Mouse (Mus musculus) heart, embryonic 15.5 days (tissue): ENCODE measurements around the gene Ddx42. TPM values are rescaled to one million over a fixed set of nuclear protein-coding genes. Genes with fewer than 3 reads are reported as not detected.
A peak's percentile ranks its signal among the peaks of the same experiment; 100 is the strongest.

Experiments
- ATAC-seq: fragments of 200-750 bp; cut with Nextera tagmentation; replicated peaks from 2 replicates; pipeline ENCODE4 v1.8.0; 2017; ENCODE audit warnings: low read depth, moderate TSS enrichment; ENCODE audit not compliant: insufficient number of reproducible peaks, insufficient read depth, low FRiP score
- H3K27ac ChIP-seq: fragments of 300-500 bp; sonication (generic); 2 replicates; pipeline ENCODE4 v1.5.1; 2015; ENCODE audit warnings: mild to moderate bottlenecking, inconsistent platforms
- H3K27me3 ChIP-seq: fragments of 300-500 bp; sonication (generic); 2 replicates; pipeline ENCODE4 v1.6.1; 2015; ENCODE audit warnings: inconsistent platforms
- H3K36me3 ChIP-seq: fragments of 300-500 bp; sonication (generic); 2 replicates; pipeline ENCODE4 v1.6.1; 2015; ENCODE audit warnings: mild to moderate bottlenecking, inconsistent platforms
- H3K4me1 ChIP-seq: fragments of 300-500 bp; sonication (generic); replicated peaks from 2 replicates; pipeline ENCODE4 v1.6.1; 2015; ENCODE audit warnings: inconsistent platforms
- H3K4me2 ChIP-seq: fragments of 300-500 bp; sonication (generic); 2 replicates; pipeline ENCODE4 v1.6.1; 2015; ENCODE audit warnings: inconsistent platforms, mild to moderate bottlenecking, moderate library complexity
- H3K4me3 ChIP-seq: fragments of 300-500 bp; sonication (generic); 2 replicates; pipeline ENCODE4 v1.5.1; 2015; ENCODE audit warnings: mild to moderate bottlenecking, inconsistent platforms
- H3K9ac ChIP-seq: fragments of 300-500 bp; sonication (generic); 2 replicates; pipeline ENCODE4 v1.6.1; 2015; ENCODE audit warnings: mild to moderate bottlenecking, inconsistent platforms
- H3K9me3 ChIP-seq: fragments of 300-500 bp; sonication (generic); replicated peaks from 2 replicates; pipeline ENCODE4 v1.6.1; 2016; ENCODE audit warnings: inconsistent platforms
- WGBS: fragments of 180-500 bp; shearing (Covaris S2); methylation state at CpG from one replicate; pipeline ENCODE4 v1.1.7; 2015; ENCODE audit warnings: mixed read lengths; 5-methylcytosine and 5-hydroxymethylcytosine counted together
- polyA plus RNA-seq: library from polyadenylated mRNA; unstranded; fragments of >200 nt; fragmentation: Nextera tagmentation; extraction: Ambion mirVana; gene quantifications from 2 replicates; pipeline ENCODE4 v1.2.1, GENCODE M21; 2015

Gene Ddx42
- 41.1 and 47.3 TPM in 2 replicates for polyA plus RNA-seq

- Histone ChIP-seq H3K27ac (peak within 1 kb of the TSS; percentile 97), H3K4me1 (peaks cover 33% of the 10 kb centered on the region), H3K9ac (peak within 1 kb of the TSS; percentile 100), H3K9me3 (no peaks in the 10 kb centered on the region), H3K27me3 (no peaks in the 10 kb centered on the region), H3K36me3 (peaks cover 9% of the 10 kb centered on the region), H3K4me3 (peak within 1 kb of the TSS; percentile 100), H3K4me2 (peak within 1 kb of the TSS; percentile 64)
- under 1% methylated on average over 70 of the region's 70 CpGs for WGBS
- ATAC-seq: peak; percentile 91
These were observed at the start of gene Ddx42 for GRCm38 (mm10) chr11:106216730-106217490. TSS of gene Ddx42 (plus strand) at chr11:106216926.

- Histone ChIP-seq H3K9me3 (no peaks in the 10 kb centered on the region), H3K36me3 (peaks cover 13% of the 10 kb centered on the region), H3K4me3 (no peak overlapping the region), H3K27ac (no peak overlapping the region), H3K4me2 (no peak overlapping the region), H3K27me3 (no peaks in the 10 kb centered on the region), H3K4me1 (0 out of 2 replicates have a peak, but pooled peaks cover 4% of the 10 kb centered on the region), H3K9ac (no peak overlapping the region)
- WGBS: 74% methylated on average over 5 of the region's 5 CpGs
- ATAC-seq: no peak
These were observed 49.3 kb upstream of the Ddx42 start for GRCm38 (mm10) chr11:106167435-106167834.

- no peak for ATAC-seq
- Histone ChIP-seq H3K9me3 (no peaks in the 10 kb centered on the region), H3K9ac (no peak overlapping the region), H3K27me3 (no peaks in the 10 kb centered on the region), H3K4me1 (no peaks in the 10 kb centered on the region), H3K4me2 (no peak overlapping the region), H3K4me3 (no peak overlapping the region), H3K27ac (no peak overlapping the region), H3K36me3 (peaks cover 11% of the 10 kb centered on the region)
- WGBS: 77% methylated on average over 7 of the region's 7 CpGs
These were observed 45.9 kb upstream of the Ddx42 start for GRCm38 (mm10) chr11:106170807-106171206.

GRCm38 (mm10) chr11:106173228-106173627 is 43.5 kb upstream of the Ddx42 start:
- no peak overlapping the region for H3K4me3 ChIP-seq
- ATAC-seq: no peak
- WGBS: 82% methylated on average over 2 of the region's 2 CpGs
- no peaks in the 10 kb centered on the region for H3K9me3 ChIP-seq
- no peak overlapping the region for H3K4me2 ChIP-seq
- H3K4me1 ChIP-seq: no peaks in the 10 kb centered on the region
- H3K9ac ChIP-seq: no peak overlapping the region
- H3K36me3 ChIP-seq: peaks cover 3% of the 10 kb centered on the region; the same call in 1 of the 2 replicates
- no peaks in the 10 kb centered on the region for H3K27me3 ChIP-seq
- no peak overlapping the region for H3K27ac ChIP-seq

- Histone ChIP-seq H3K4me3 (no peak overlapping the region), H3K27ac (no peak overlapping the region), H3K9ac (no peak overlapping the region), H3K36me3 (0 out of 2 replicates have a peak, but pooled peaks cover 3% of the 10 kb centered on the region), H3K4me1 (no peaks in the 10 kb centered on the region), H3K4me2 (no peak overlapping the region), H3K27me3 (no peaks in the 10 kb centered on the region), H3K9me3 (no peaks in the 10 kb centered on the region)
- WGBS: 69% methylated on average over 5 of the region's 5 CpGs
- ATAC-seq: no peak
These were observed 42.4 kb upstream of the Ddx42 start for GRCm38 (mm10) chr11:106174372-106174771.

GRCm38 (mm10) chr11:106175081-106175480 is 41.6 kb upstream of the Ddx42 start:
- no peak overlapping the region for H3K4me3 ChIP-seq
- H3K4me1 ChIP-seq: no peaks in the 10 kb centered on the region
- H3K9me3 ChIP-seq: no peaks in the 10 kb centered on the region
- H3K27me3 ChIP-seq: no peaks in the 10 kb centered on the region
- no peak overlapping the region for H3K9ac ChIP-seq
- 0 out of 2 replicates have a peak, but pooled peaks cover under 1% of the 10 kb centered on the region for H3K36me3 ChIP-seq
- no peak for ATAC-seq
- WGBS: 55% methylated on average over 3 of the region's 3 CpGs
- no peak overlapping the region for H3K4me2 ChIP-seq
- H3K27ac ChIP-seq: no peak overlapping the region

- Histone ChIP-seq H3K36me3 (no peaks in the 10 kb centered on the region), H3K27ac (no peak overlapping the region), H3K4me2 (no peak overlapping the region), H3K4me1 (no peaks in the 10 kb centered on the region), H3K9me3 (no peaks in the 10 kb centered on the region), H3K4me3 (no peak overlapping the region), H3K27me3 (no peaks in the 10 kb centered on the region), H3K9ac (no peak overlapping the region)
- WGBS: 62% methylated on average over 5 of the region's 5 CpGs
- ATAC-seq: no peak
These were observed 40.4 kb upstream of the Ddx42 start for GRCm38 (mm10) chr11:106176372-106176771.

- Histone ChIP-seq H3K36me3 (peaks cover 6% of the 10 kb centered on the region; the same call in 1 of the 2 replicates), H3K9me3 (no peaks in the 10 kb centered on the region), H3K4me2 (no peak overlapping the region), H3K4me1 (no peaks in the 10 kb centered on the region), H3K27me3 (no peaks in the 10 kb centered on the region), H3K4me3 (no peak overlapping the region), H3K27ac (no peak overlapping the region), H3K9ac (no peak overlapping the region)
- 57% methylated on average over 5 of the region's 5 CpGs for WGBS
- no peak for ATAC-seq
These were observed 38.5 kb upstream of the Ddx42 start for GRCm38 (mm10) chr11:106178036-106178782.

- no peak for ATAC-seq
- peaks cover 6% of the 10 kb centered on the region; the same call in 1 of the 2 replicates for H3K36me3 ChIP-seq
- H3K9me3 ChIP-seq: no peaks in the 10 kb centered on the region
- no peak overlapping the region for H3K27ac ChIP-seq
- no peak overlapping the region for H3K4me2 ChIP-seq
- WGBS: 71% methylated on average over 7 of the region's 7 CpGs
- no peak overlapping the region for H3K9ac ChIP-seq
- H3K4me3 ChIP-seq: no peak overlapping the region
- no peaks in the 10 kb centered on the region for H3K4me1 ChIP-seq
- no peaks in the 10 kb centered on the region for H3K27me3 ChIP-seq
These were observed 36.8 kb upstream of the Ddx42 start for GRCm38 (mm10) chr11:106179711-106180448.

- no peak for ATAC-seq
- no peak overlapping the region for H3K4me3 ChIP-seq
- H3K27me3 ChIP-seq: no peaks in the 10 kb centered on the region
- H3K9ac ChIP-seq: no peak overlapping the region
- H3K27ac ChIP-seq: no peak overlapping the region
- H3K4me2 ChIP-seq: no peak overlapping the region
- no peaks in the 10 kb centered on the region for H3K4me1 ChIP-seq
- no peaks in the 10 kb centered on the region for H3K9me3 ChIP-seq
- WGBS: 87% methylated on average over 2 of the region's 2 CpGs
- H3K36me3 ChIP-seq: peaks cover 6% of the 10 kb centered on the region; the same call in 1 of the 2 replicates
These were observed 36.3 kb upstream of the Ddx42 start for GRCm38 (mm10) chr11:106180449-106180801.

GRCm38 (mm10) chr11:106187326-106187725 is 29.4 kb upstream of the Ddx42 start:
- H3K4me1 ChIP-seq: peaks cover 5% of the 10 kb centered on the region
- no peak overlapping the region for H3K4me2 ChIP-seq
- 92% methylated on average over 4 of the region's 4 CpGs for WGBS
- ATAC-seq: no peak
- H3K9ac ChIP-seq: no peak overlapping the region
- peaks cover 5% of the 10 kb centered on the region; the same call in 1 of the 2 replicates for H3K36me3 ChIP-seq
- no peaks in the 10 kb centered on the region for H3K27me3 ChIP-seq
- H3K27ac ChIP-seq: no peak overlapping the region
- H3K9me3 ChIP-seq: no peaks in the 10 kb centered on the region
- no peak overlapping the region for H3K4me3 ChIP-seq
